Comparison of ENCODE assay signal across 8 mouse cellular contexts in genomic region chr15:82047080-82047883, GRCm38 (mm10). TPM values are rescaled to one million over a fixed set of nuclear protein-coding genes. Genes with fewer than 3 reads are reported as not detected.
DNase-seq lines count a peak whose midpoint lies in the region; ATAC-seq and TF ChIP-seq lines count a peak whose summit lies in the region.

TSS of gene Snu13 (minus strand) at chr15:82047598.

- no peak for TF ChIP-seq CTCF in MEL (IDR thresholded peaks at IDR 0.05 in 2 of 3, conservative IDR thresholded peaks at IDR 0.05 in 1 of 3; ENCODE audit: control insufficient read depth in 1 of 3, insufficient read depth in 1 of 3, low read depth in 2 of 3, low read length in 3 of 3, poor library complexity in 1 of 3, severe bottlenecking in 1 of 3)
- TF ChIP-seq CTCF in lung, postnatal 0 days (IDR thresholded peaks at IDR 0.05): no peak

- peak; percentile 74 to 82 for TF ChIP-seq POLR2A in MEL (IDR thresholded peaks at IDR 0.05; ENCODE audit: control insufficient read depth in 1 of 2, insufficient read depth in 1 of 2, low read depth in 1 of 2, low read length in 2 of 2, poor library complexity in 1 of 2)

- peaks cover 0 to 13% of the 10 kb centered on the region in 2 experiments; a peak in 3 of 4 replicates for H3K4me1 ChIP-seq in MEL (ENCODE audit: control insufficient read depth in 1 of 2, insufficient read depth in 2 of 2, low read length in 2 of 2)
- peaks cover 17% of the 10 kb centered on the region for H3K4me1 ChIP-seq in hindbrain, embryonic 10.5 days (replicated peaks)
- peaks cover 9% of the 10 kb centered on the region; the same call in 1 of the 2 replicates for H3K4me1 ChIP-seq in lung, postnatal 0 days (ENCODE audit: insufficient read depth, low read depth, low read length)

- H3K4me2 ChIP-seq in lung, postnatal 0 days (replicated peaks; ENCODE audit: low read depth, low read length): peak within 1 kb of the TSS; percentile 92

- peak within 1 kb of the TSS; percentile 94 for H3K9ac ChIP-seq in MEL (ENCODE audit: control insufficient read depth, low read depth, low read length, poor library complexity, severe bottlenecking)
- H3K9ac ChIP-seq in lung, postnatal 0 days (replicated peaks; ENCODE audit: low read depth): peak within 1 kb of the TSS; percentile 91

- TF ChIP-seq EP300 in MEL (IDR thresholded peaks at IDR 0.05; ENCODE audit: low read depth in 1 of 2, low read length in 2 of 2): no peak
- TF ChIP-seq EP300 in lung, postnatal 0 days (IDR thresholded peaks at IDR 0.05): peak; percentile 31; the same call in 1 of the 2 replicates

- peaks cover 9 to 29% of the 10 kb centered on the region in 2 experiments for H3K36me3 ChIP-seq in MEL (ENCODE audit: control insufficient read depth in 1 of 2, insufficient read depth in 2 of 2, low read length in 2 of 2)
- H3K36me3 ChIP-seq in hindbrain, embryonic 10.5 days: peaks cover 20% of the 10 kb centered on the region
- H3K36me3 ChIP-seq in lung, postnatal 0 days (ENCODE audit: insufficient read depth, low read length): no peaks in the 10 kb centered on the region; the same call in 1 of the 2 replicates

- no peak for TF ChIP-seq RAD21 in MEL (IDR thresholded peaks at IDR 0.05; ENCODE audit: low read depth, low read length)

- H3K79me2 ChIP-seq in MEL (ENCODE audit: control insufficient read depth, insufficient read depth, low read length, poor library complexity): peaks cover 43% of the 10 kb centered on the region

- DNase-seq in MEL (ENCODE audit: low read depth, low spot score): peak; percentile 93
- peak; percentile 90 for DNase-seq in cerebellum, adult 8-10 months
- peak; percentile 92 for DNase-seq in hindbrain, embryonic 10.5 days (ENCODE audit: low spot score)
- peak; percentile 91 for DNase-seq in layer of hippocampus, adult 9-11 months
- peak; percentile 93 for DNase-seq in lung, postnatal 0 days (ENCODE audit: low spot score)
- peak; percentile 84 for DNase-seq in ovary, postnatal 14 days (ENCODE audit: low spot score)
- peak; percentile 95 for DNase-seq in thymus, postnatal 14 days

- ATAC-seq in frontal cortex, adult (ENCODE audit: low TSS enrichment): peak; percentile 93
- ATAC-seq in lung, postnatal 0 days: peak; percentile 94

- peak within 1 kb of the TSS; percentile 72 for H3K27ac ChIP-seq in MEL (ENCODE audit: control insufficient read depth, low read depth, low read length)
- peak within 1 kb of the TSS; percentile 95 for H3K27ac ChIP-seq in hindbrain, embryonic 10.5 days
- H3K27ac ChIP-seq in lung, postnatal 0 days (ENCODE audit: low read length): peak within 1 kb of the TSS; percentile 88

- no peaks in the 10 kb centered on the region for H3K9me3 ChIP-seq in MEL (replicated peaks; ENCODE audit: insufficient read depth, low read length)
- H3K9me3 ChIP-seq in hindbrain, embryonic 10.5 days: no peaks in the 10 kb centered on the region
- H3K9me3 ChIP-seq in lung, postnatal 0 days (ENCODE audit: low read length): no peaks in the 10 kb centered on the region

- peak within 1 kb of the TSS; percentile 88 to 95 for H3K4me3 ChIP-seq in MEL (ENCODE audit: control insufficient read depth in 1 of 2, insufficient read depth in 1 of 2, low read depth in 2 of 2, low read length in 2 of 2)
- H3K4me3 ChIP-seq in hindbrain, embryonic 10.5 days: peak within 1 kb of the TSS; percentile 100
- H3K4me3 ChIP-seq in lung, postnatal 0 days (ENCODE audit: low read depth, low read length): peak within 1 kb of the TSS; percentile 96

- under 1% methylated on average over 74 of the region's 74 CpGs for WGBS in hindbrain, embryonic 10.5 days
- under 1% methylated on average over 74 of the region's 74 CpGs for WGBS in lung, postnatal 0 days

- H3K27me3 ChIP-seq in MEL (ENCODE audit: control insufficient read depth in 1 of 2, insufficient read depth in 2 of 2, low read length in 2 of 2): 0 out of 4 replicates have a peak, but pooled peaks cover 0 to 2% of the 10 kb centered on the region in 2 experiments
- H3K27me3 ChIP-seq in hindbrain, embryonic 10.5 days (ENCODE audit: insufficient read depth, poor library complexity, severe bottlenecking): no peaks in the 10 kb centered on the region
- no peaks in the 10 kb centered on the region for H3K27me3 ChIP-seq in lung, postnatal 0 days (replicated peaks; ENCODE audit: insufficient read depth, low read length)

TF ChIP-seq in MEL, 35 proteins besides CTCF, POLR2A, EP300 and RAD21:
- TF ChIP-seq MXI1 (IDR thresholded peaks at IDR 0.05; ENCODE audit: low read depth, low read length) (peak; percentile 77), MAX (IDR thresholded peaks at IDR 0.05; ENCODE audit: low read length) (peak; percentile 72), NELFE (IDR thresholded peaks at IDR 0.05; ENCODE audit: low read depth, low read length) (peak; percentile 82), ELF1 (IDR thresholded peaks at IDR 0.05; ENCODE audit: low read depth, low read length) (peak; percentile 95), ZNF384 (IDR thresholded peaks at IDR 0.05; ENCODE audit: low read depth, low read length) (peak; percentile 44; the same call in 1 of the 2 replicates), UBTF (IDR thresholded peaks at IDR 0.05; ENCODE audit: borderline replicate concordance, insufficient read depth, low read depth, low read length) (no peak), KAT2A (conservative IDR thresholded peaks at IDR 0.05; ENCODE audit: low read depth, low read length) (peak; percentile 52; the same call in 1 of the 2 replicates), MYC (IDR thresholded peaks at IDR 0.05; ENCODE audit: low read depth, low read length) (peak; percentile 75; the same call in 1 of the 2 replicates), TCF12 (IDR thresholded peaks at IDR 0.05; ENCODE audit: low read depth, low read length) (peak; percentile 69), SIN3A (IDR thresholded peaks at IDR 0.05; ENCODE audit: low read length) (peak; percentile 86), POLR2AphosphoS5 (IDR thresholded peaks at IDR 0.05; ENCODE audit: borderline replicate concordance, low read depth, low read length) (no peak), E2F4 (IDR thresholded peaks at IDR 0.05; ENCODE audit: borderline replicate concordance, low read depth, low read length) (0 out of 2 replicates have a peak, but pooled peaks have one; percentile 83), TBP (IDR thresholded peaks at IDR 0.05; ENCODE audit: low read depth, low read length) (peak; percentile 84), HCFC1 (IDR thresholded peaks at IDR 0.05; ENCODE audit: low read depth, low read length) (peak; percentile 89), POLR2AphosphoS2 (IDR thresholded peaks at IDR 0.05; ENCODE audit: low read length) (peak; percentile 86; the same call in 1 of the 2 replicates), SMC3 (IDR thresholded peaks at IDR 0.05; ENCODE audit: low read depth, low read length) (no peak), CHD1 (IDR thresholded peaks at IDR 0.05; ENCODE audit: low read depth, low read length) (no peak)

RNA-seq across cellular contexts. Expression of gene Snu13, which starts in this region (rescaled TPM):
- 262 and 297 TPM in 2 replicates for total RNA-seq in MEL (2012; rRNA removed)
- 100 to 1,000 TPM; 196 to 375 TPM for polyA plus RNA-seq in MEL (2012; ENCODE audit: insufficient read depth in 1 of 2, insufficient read length in 2 of 2, low read depth in 1 of 2, low replicate concordance in 2 of 2, missing spikeins in 1 of 2)
- polyA plus RNA-seq in hindbrain, embryonic 10.5 days (2016; fragmentation: Nextera tagmentation; extraction: Ambion mirVana): 276 and 351 TPM in 2 replicates
- 131 and 139 TPM in 2 replicates for polyA plus RNA-seq in lung, postnatal 0 days (2015; fragmentation: Nextera tagmentation; extraction: Ambion mirVana)

Comparison
In these comparisons a context has a peak if more than half of its experiments do, and no peak if none do; other contexts are left out.
1. Peak in every context shown above with its lines: DNase-seq, ATAC-seq, H3K4me3 ChIP-seq and H3K27ac ChIP-seq.